Mouse (Mus musculus) neutrophil, adult 83 days (primary cell): ENCODE data around the gene Topaz1. TPM values are rescaled to one million over a fixed set of nuclear protein-coding genes. Genes with fewer than 3 reads are reported as not detected.

Source experiments
- total RNA-seq, 2 experiments: library from RNA; stranded (reverse); gene quantifications; one replicate each; pipeline ENCODE4 v1.2.4; 2023

Topaz1 gene
- total RNA-seq: not detected

GRCm38 (mm10) chr9:122747060-122747459, at the start of gene Topaz1:
TSS of gene Topaz1 (plus strand) at chr9:122747346.

GRCm38 (mm10) chr9:122805053-122805844, 58.1 kb downstream of the Topaz1 start, which contains the start of gene Tcaim:
TSS of gene Tcaim (plus strand) at chr9:122805539.

DNA sequence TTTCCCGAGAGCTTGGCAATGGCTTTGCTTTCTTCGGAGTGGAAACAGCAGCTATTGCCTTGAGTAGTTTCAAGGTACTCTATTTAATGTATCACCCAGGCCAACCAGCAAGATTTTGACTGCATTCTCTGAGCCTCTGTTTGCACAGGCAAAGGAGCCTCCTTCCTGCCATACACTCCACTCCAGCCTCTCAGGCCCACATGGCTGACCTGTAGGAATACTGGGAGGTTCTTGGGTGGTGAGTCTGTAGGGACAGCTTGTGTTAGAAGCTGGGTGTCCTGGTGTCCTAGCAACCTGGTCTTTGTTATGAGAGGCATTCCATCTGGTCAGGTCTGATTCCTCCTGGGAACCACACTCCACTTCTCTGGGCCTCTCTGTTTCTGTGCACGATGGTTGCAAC, 96.6 kb downstream of the Topaz1 start, which contains the start of gene Gm35549:
Gm35549 (minus strand) TSS at position 276 of the 400 bp plus-strand sequence.

Other genes with a start within 250 kb of the Topaz1 start
- gene Tcaim, start 58.2 kb downstream of the Topaz1 start, total RNA-seq: 1 to 10 TPM; 5.2 to 6.7 TPM
- not detected for gene Gm35549, start 96.7 kb downstream of the Topaz1 start, total RNA-seq
- gene Zfp445, start 118.7 kb downstream of the Topaz1 start, total RNA-seq: 10 to 100 TPM; 85.8 to 89.4 TPM
- gene Zkscan7, start 138.3 kb downstream of the Topaz1 start, total RNA-seq: under 1 TPM; 0.53 to 0.77 TPM
- gene Zfp105, start 175.7 kb downstream of the Topaz1 start, total RNA-seq: under 1 TPM; 0.66 to 0.79 TPM
- gene 1110059G10Rik, start 203.7 kb downstream of the Topaz1 start, total RNA-seq: 10 to 100 TPM; 21.9 to 24.3 TPM
- gene Kif15, start 203.7 kb downstream of the Topaz1 start, total RNA-seq: 10 to 100 TPM; 80.6 to 82.8 TPM